Mouse (Mus musculus) bone marrow macrophage, adult 2 months (primary cell): ENCODE results near the gene Nyap1.

ENCODE experiments used
- CTCF ChIP-seq: IDR thresholded peaks from 2 replicates; pipeline ENCODE4 v1.5.1; 2012; ENCODE audit warnings: low read depth, mild to moderate bottlenecking, low read length, moderate library complexity
- POLR2A ChIP-seq: IDR thresholded peaks from 2 replicates; pipeline ENCODE4 v1.6.1; 2012; ENCODE audit warnings: mild to moderate bottlenecking, low read depth, low read length, borderline replicate concordance

DNA sequence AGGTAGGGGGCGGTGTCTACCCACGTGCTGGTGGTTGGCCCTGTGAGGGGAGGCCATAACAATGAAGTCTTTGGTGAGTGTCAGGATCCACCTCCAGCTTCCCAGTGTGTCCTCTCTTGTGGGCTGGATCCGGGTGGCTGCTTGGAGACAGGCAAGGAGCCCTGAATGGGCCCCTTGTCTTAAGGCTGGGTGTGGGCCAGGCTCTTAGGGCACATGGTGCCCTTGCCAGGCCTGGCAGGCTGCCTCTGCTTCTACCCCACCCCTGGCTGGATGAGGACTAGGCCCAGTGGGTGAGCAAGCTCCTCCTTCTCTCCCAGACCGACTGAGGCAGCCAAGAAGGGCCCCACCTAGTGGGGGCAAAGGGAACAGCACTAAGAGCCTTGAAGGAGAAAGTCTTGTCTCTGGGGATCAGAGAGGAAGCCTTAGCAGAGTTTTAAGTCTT, 18.6 kb upstream of the Nyap1 start:
- TF ChIP-seq CTCF (peak; percentile 50), POLR2A (no peak)
